Mouse (Mus musculus) mature B cell (primary cell): ENCODE data around the gene Gna12.

Source experiments
- in situ Hi-C: fragments of 300-500 bp; cut with MboI; formaldehyde crosslinking; loops from 2 replicates; pipeline ENCODE4 v1.14.3; 2019

The Gna12 gene

DNA sequence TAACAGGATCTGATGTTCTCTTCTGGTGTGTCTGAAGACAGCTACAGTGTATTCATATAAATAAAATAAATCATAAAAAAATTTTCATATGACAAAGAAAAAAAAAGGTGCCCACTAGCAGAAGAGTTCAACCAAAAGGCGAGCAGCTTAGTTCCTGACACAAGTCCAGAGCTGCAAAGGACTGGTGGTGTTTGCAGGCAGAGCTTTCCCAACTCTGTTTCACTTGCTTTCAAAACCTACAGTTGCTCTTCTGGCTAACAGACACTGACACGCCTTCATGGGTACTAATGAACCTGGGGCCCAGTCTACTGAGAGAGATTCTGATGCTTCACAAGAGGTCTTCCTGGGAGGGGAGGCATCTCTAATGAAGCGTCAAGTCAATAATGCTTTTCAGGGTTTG lies 34.2 kb downstream of the Gna12 start:
- in situ Hi-C loops, result no loop called here

GRCm38 (mm10) chr5:140795176-140795575 lies 35.1 kb downstream of the Gna12 start:
- in situ Hi-C loops, result no loop called here

GRCm38 (mm10) chr5:140794753-140795152 lies 35.5 kb downstream of the Gna12 start:
- in situ Hi-C loops, result no loop called here

GRCm38 (mm10) chr5:140792233-140792632 lies 38.0 kb downstream of the Gna12 start:
- in situ Hi-C loops, result no loop called here

DNA sequence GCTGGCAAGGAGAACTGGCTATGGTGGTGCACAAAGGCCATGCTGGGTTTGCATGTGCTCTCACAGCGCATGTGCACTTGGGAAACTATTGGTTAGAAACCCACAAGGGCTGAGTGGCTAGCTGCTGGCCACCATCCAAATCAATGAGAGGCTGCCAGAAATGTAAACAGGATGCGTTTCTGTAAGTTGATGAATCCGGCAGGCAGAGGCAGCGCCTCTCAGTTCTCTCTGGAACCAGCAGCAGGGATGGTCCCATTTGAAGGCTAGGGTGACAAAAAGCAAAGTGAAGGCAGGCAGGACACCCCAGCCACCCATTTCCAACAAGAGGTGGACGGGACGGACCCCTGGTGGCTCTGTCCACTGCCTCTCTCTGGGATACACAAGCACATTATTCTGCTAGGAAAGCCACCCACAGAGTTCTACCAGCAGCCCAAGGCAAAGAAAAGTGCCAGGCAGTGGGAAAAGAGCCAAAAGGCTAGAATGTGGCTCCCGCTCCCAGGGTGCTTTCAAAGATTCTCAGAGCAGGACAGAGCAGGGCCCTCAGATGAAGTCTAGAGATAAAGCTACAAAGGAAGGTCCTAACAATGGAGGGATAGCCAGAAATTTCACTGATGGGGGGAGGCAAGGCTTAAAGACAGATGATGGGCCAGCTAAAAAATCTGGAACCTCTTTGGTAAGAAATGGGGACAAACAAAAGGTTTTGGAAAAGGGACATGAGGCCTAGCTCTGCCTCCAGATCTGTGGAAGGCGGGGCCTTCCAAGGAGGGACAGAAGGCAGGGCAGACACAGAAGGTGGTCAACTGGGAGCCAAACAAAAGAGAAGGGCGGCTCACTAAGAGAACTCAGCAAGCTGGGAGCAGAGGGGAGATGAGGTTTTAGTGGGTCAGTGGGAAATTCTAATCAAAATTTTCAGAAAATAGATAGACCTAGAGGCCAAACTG lies 39.0 kb downstream of the Gna12 start:
- in situ Hi-C loops, result no loop called here

DNA sequence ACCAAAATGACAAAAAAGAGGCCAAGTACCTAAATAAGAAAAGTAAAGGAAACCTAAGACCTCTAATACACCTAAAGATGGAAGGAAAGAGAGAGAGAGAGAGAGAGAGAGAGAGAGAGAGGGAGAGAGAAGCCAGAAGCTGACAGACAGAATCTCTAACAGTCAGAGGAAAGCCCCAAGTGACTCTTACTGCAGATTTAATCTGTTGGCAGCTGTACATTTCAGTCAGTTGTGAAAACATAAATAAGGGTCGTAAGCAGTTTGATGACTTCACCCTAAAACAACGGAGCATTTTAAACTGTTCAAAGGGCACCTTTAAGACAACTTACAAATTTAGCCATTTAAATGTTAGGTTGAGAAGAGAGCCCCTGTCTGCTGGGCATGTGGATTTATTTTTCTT lies 39.8 kb downstream of the Gna12 start:
- in situ Hi-C loops, result no loop called here

GRCm38 (mm10) chr5:140789561-140789960 lies 40.7 kb downstream of the Gna12 start:
- in situ Hi-C loops, result no loop called here

- in situ Hi-C loops, result no loop called here
Observed at GRCm38 (mm10) chr5:140785240-140785872, 44.9 kb downstream of the Gna12 start.

DNA sequence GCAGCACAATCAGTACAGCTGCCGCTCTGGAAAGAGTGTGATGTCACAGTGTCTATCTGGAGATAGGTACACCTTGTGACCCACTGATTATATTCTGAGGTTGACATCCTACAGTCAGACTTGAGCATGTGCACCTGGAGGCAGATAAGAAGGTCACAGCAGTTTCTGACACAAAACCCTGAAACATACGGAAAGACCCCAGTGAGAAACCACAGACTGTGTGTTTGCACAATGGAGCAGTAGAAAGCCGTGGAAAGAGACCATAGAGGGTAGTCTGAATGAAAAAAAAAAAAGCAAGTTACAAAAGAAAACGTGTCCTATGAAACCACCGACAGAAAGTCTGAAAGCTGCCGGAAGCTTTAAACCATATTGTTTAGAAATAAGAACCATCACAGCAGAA lies 45.9 kb downstream of the Gna12 start:
- in situ Hi-C loops, result no loop called here

- in situ Hi-C loops, result no loop called here
Observed at GRCm38 (mm10) chr5:140783577-140783976, 46.7 kb downstream of the Gna12 start.

DNA sequence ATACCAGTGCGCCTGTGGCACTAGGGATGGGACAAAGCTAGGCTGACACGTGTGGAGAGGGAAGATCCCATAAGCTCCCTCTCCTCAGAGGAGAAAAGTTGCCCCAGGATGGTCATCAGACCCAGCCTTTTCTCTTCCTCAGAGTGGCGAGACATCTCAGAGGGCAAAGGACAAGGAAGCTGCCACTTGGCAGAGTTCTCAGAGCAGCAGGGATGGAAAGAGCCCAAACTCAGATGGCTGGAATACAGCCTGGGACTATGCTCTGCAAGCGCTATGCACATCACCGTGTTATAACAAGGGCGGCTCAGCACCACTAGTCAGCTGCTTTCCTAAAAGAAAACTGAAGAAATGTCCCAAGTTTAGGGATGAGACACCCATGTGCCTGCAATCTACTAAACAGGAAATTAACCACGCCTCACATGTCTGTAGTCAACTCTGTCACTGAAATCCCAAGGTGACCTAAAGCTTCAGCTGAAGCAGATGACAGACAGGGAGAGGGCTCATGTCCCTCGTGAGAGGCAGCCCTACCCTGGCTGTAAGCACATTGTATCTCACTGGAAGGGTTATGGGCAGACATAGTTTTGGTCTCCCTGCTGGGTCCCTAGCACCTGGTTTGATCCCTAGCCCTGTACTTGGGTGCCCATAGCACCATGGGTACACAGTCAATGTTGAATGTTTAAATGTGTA lies 48.2 kb downstream of the Gna12 start:
- in situ Hi-C loops, result no loop called here

- in situ Hi-C loops, result no loop called here
Observed at GRCm38 (mm10) chr5:140781122-140781521, 49.1 kb downstream of the Gna12 start.

DNA sequence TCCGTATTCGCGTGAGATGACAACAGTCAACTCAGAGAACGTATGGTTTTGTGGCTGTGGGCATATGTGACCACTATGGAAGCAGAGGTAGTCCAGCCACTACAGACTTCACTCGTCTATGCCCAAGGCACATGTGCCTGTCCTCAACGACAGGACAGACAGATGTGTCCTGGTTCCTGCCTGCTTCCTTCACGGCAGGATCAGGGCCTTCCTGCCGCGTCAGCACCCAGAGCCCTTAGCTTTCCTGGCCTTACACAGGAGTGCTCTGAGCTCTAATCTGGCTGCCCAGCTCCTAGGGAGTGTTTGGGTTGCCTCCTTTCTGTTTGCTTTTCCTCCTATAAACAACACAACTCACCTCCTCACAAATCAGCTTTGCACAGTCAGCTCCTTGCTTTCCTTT lies 53.3 kb downstream of the Gna12 start:
- in situ Hi-C loops, result no loop called here

GRCm38 (mm10) chr5:140775111-140775510 lies 55.1 kb downstream of the Gna12 start:
- in situ Hi-C loops, result no loop called here

DNA sequence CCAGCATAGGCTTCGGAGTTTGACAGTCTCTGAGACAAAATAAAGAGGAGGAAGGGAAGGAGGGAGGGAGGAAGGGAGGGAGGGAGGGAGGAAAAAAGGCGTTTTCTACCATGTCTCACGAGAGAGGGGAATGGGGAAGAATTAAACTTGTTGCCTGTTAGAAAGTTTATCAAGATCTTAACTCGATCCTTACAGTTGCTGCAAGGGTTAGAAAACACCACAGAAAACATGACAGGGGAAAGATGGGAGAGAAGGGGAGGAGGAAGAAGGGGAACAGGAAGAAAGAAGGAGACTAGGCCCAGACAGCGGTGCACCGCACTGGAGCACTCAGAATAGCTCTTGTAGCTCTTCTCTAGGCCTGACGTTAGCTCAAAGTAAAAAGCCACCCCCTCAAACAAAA lies 58.1 kb downstream of the Gna12 start:
- in situ Hi-C loops, result no loop called here

GRCm38 (mm10) chr5:140771612-140772011 lies 58.6 kb downstream of the Gna12 start:
- in situ Hi-C loops, result no loop called here

DNA sequence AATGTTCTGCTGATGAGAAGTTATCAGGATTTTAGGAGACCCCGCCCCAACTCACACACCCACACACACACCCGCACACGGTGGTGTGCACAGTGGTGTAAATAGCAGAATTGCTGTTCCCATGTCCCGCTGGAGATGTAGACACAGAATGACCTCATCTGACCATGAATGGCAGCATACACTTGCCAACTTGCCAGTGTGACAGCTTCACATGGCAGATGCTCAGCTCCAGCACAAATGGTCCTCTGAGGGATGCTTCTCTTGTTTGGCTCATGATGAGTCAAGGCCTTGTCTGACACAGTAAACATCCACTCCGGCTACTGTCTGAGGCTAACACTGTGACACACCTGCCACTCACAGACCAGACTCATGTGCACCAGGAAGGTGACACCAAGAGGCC lies 61.9 kb downstream of the Gna12 start:
- in situ Hi-C loops, result no loop called here

DNA sequence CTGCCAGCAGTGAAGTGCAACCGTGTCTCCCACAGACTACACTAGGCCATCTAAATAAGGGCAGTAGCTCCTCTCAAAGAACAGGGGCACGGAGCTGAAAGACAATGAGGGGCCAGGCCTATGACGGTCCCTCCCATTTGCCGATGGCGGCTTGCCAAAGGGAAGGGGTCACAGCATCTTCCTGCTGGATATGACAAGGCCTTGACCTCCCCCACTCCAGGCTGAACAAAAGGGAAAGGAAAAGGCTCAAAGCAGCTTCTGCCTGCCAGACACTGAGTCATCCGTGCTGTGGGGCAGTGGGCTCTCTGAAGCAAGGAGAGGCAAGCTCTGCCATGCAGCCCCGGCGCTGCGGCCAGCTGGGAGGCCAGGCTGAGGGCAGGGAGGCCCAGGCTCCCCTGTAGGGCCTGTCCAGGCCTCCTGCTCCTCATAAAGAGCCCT lies 62.5 kb downstream of the Gna12 start:
- in situ Hi-C loops, result no loop called here

DNA sequence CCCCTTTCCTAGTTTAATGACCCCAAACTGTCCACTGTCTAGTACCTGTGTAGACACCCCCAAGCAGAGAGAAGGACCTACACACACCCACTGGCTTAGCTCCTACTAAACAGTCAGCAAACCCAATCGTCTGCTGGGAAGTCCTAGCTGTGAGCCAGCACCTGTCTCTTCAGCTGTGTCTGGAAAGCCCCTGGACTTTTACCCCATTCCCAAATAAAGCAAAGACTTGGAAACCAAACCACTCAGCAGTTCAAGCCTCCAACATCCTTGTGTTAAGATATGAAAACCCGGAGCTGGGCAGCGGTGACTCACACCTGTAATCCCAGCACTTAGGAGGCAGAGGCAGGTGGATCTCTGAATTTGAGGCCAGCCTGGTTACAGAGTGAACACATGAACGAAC lies 63.7 kb downstream of the Gna12 start:
- in situ Hi-C loops, result no loop called here

- in situ Hi-C loops, result no loop called here
Observed at GRCm38 (mm10) chr5:140764921-140765613, 65.2 kb downstream of the Gna12 start.

DNA sequence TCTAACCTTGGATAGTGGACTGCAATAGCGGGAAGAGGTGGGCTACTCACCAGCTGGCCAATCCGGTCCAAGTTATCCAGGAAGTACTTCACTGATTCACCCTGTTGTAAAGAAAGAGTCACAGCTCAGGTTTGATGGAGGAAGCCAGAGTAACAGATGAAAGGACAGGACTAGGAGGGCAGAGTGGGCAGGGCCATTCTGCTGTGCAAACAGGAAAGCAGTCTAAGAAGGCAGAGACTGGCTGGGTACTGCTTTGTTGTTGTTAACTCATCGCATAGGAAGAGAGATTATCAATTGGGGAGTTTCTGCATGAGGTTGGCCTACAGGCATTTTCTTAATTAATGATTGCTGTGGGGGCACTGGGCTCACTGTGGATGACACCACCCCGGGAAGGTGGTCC lies 67.7 kb downstream of the Gna12 start:
- in situ Hi-C loops, result no loop called here

GRCm38 (mm10) chr5:140758864-140759263 lies 71.4 kb downstream of the Gna12 start:
- in situ Hi-C loops, result no loop called here
